In the genomic region with DNA sequence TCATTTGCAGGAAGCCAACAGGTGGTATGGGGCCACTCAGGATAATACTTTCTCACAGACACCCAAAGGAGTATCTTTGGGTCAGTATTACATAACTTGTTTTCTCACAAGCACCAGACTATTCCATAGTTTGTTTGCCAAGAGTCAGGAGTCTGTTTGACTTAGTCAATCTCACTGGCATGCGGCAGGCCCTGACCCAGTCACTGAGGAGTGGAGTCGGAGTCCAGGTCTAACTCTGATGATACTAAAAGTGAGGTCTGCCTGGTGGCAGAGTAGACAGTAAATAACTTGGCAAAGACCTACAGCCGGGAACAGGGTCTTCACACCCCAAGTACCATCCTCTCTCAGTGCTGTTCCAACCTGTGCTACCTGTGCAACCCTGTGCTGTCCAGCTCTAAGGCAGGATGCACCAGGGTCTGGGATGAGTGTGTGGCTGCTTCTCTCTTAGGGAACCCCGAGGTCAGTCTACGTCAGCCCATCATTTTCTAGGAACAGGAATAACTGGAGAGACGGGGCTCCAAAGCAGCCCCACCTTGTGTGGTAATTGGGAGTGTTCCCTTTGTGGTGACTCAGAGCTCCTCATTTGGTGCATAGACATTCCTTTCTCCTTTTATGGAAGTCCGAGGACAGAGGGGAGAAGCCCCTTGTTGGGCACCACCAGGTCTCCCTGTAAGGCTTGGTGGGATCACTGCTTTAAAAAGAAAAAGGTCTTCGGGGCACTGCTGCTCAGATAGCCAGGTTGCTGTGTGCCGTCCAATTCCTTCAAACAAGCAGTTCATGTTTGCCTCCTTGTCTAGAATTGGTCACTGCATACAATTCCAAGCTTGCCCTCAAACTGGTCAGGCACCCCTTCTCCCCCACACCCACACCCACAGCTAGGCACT, we compare ENCODE assay signal across 13 mouse cellular contexts. TPM values are rescaled to one million over a fixed set of nuclear protein-coding genes. Genes with fewer than 3 reads are reported as not detected.
A peak's percentile ranks its signal among the peaks of the same experiment; 100 is the strongest.
DNase-seq lines count a peak whose midpoint lies in the region; ATAC-seq and TF ChIP-seq lines count a peak whose summit lies in the region.
"Had no signal": no experiment of that assay in that cellular context is flagged by ENCODE, and none has a peak within 500 bp of the region (broad histone marks: within the 10 kb centered on the region; RNA-seq: fewer than 3 reads in every experiment).

No protein-coding gene starts in this region.

- H3ac ChIP-seq in myocyte (ENCODE audit: control insufficient read depth, insufficient read length) = no peak overlapping the region

- no peak overlapping the region for H3K9ac ChIP-seq in kidney, embryonic 16.5 days (replicated peaks; ENCODE audit: low read length)
- H3K9ac ChIP-seq: hindbrain, embryonic 15.5 days; liver, embryonic 13.5 days had no signal

- no peak overlapping the region for H3K4me3 ChIP-seq in kidney, embryonic 16.5 days (ENCODE audit: low read length)
- no peak overlapping the region for H3K4me3 ChIP-seq in myocyte
- H3K4me3 ChIP-seq: hindbrain, embryonic 15.5 days; layer of hippocampus, adult 2 months; liver, embryonic 13.5 days had no signal

- H3K9me3 ChIP-seq in kidney, embryonic 16.5 days (ENCODE audit: low read length) = no peaks in the 10 kb centered on the region
- H3K9me3 ChIP-seq: hindbrain, embryonic 15.5 days; liver, embryonic 13.5 days had no signal

- H3K79me2 ChIP-seq in myocyte (ENCODE audit: control insufficient read depth, insufficient read depth) = peaks cover 83% of the 10 kb centered on the region

- 49% methylated on average over 9 of the region's 9 CpGs for WGBS in kidney, embryonic 16.5 days

- H3K27ac ChIP-seq in kidney, embryonic 16.5 days (ENCODE audit: low read length) = peak overlapping the region; percentile 20; the same call in 1 of the 2 replicates
- H3K27ac ChIP-seq: hindbrain, embryonic 15.5 days; layer of hippocampus, adult 2 months; liver, embryonic 13.5 days had no signal

- peaks cover 32% of the 10 kb centered on the region for H3K4me1 ChIP-seq in kidney, embryonic 16.5 days (ENCODE audit: insufficient read depth, low read length)

- DNase-seq in adrenal gland, postnatal 10 days = peak; percentile 24
- DNase-seq in adrenal gland, adult 18-20 months (ENCODE audit: low spot score in 2 of 2) = no peak
- no peak for DNase-seq in kidney, postnatal 4 days
- DNase-seq in R1 (ENCODE audit: low read depth, low spot score) = peak; percentile 62
- no peak for DNase-seq in thymus, postnatal 10 days (ENCODE audit: low spot score in 2 of 2)
- no peak for DNase-seq in thymus, postnatal 14 days
- DNase-seq: cerebellum, postnatal 10 days; liver, embryonic 13.5 days had no signal

- no peaks in the 10 kb centered on the region for H3K27me3 ChIP-seq in kidney, embryonic 16.5 days (ENCODE audit: insufficient read depth, low read length)
- H3K27me3 ChIP-seq in myocyte (ENCODE audit: control insufficient read depth, insufficient read depth, insufficient read length) = no peaks in the 10 kb centered on the region
- H3K27me3 ChIP-seq: hindbrain, embryonic 15.5 days; Patski had no signal

- TF ChIP-seq POLR2A in myocyte (IDR thresholded peaks at IDR 0.05; ENCODE audit: insufficient read length, low read depth) = no peak

- ATAC-seq in kidney, embryonic 16.5 days (ENCODE audit: low FRiP score, low TSS enrichment) = peak; percentile 25; the same call in 1 of the 2 replicates
- ATAC-seq: Patski had no signal

- no peak overlapping the region for H3K4me2 ChIP-seq in kidney, embryonic 16.5 days (replicated peaks; ENCODE audit: low read depth, low read length)
- H3K4me2 ChIP-seq in myocyte (ENCODE audit: low read depth) = peak overlapping the region; percentile 61
- H3K4me2 ChIP-seq: hindbrain, embryonic 15.5 days; liver, embryonic 13.5 days had no signal

- H3K36me3 ChIP-seq in kidney, embryonic 16.5 days (ENCODE audit: insufficient read depth, low read length) = peaks cover 3% of the 10 kb centered on the region; the same call in 1 of the 2 replicates
- peaks cover 28% of the 10 kb centered on the region for H3K36me3 ChIP-seq in myocyte (ENCODE audit: control insufficient read depth, insufficient read depth)
- H3K36me3 ChIP-seq: hindbrain, embryonic 15.5 days; liver, embryonic 13.5 days had no signal

TF ChIP-seq in myocyte, 11 proteins besides CTCF, POLR2A, EP300 and RAD21:
- TF ChIP-seq USF1 (IDR thresholded peaks at IDR 0.05; ENCODE audit: low read depth) = no peak
- TF ChIP-seq MYOD1 (IDR thresholded peaks at IDR 0.05; ENCODE audit: control insufficient read depth in 1 of 3, insufficient read length in 2 of 3, low read depth in 2 of 3) = no peak
- TF ChIP-seq CEBPB (IDR thresholded peaks at IDR 0.05; ENCODE audit: insufficient read depth, poor library complexity, severe bottlenecking) = no peak
- peak; percentile 42 for TF ChIP-seq SRF (IDR thresholded peaks at IDR 0.05; ENCODE audit: control insufficient read depth, insufficient read length, low read depth)

RNA-seq across cellular contexts. Expression of a gene that starts 5.4 kb away (rescaled TPM):
- total RNA-seq in adrenal gland, postnatal 10 days (2021) = 10 to 100 TPM; 14.9 to 19.1 TPM
- 1 to 10 TPM; 6.4 to 9.8 TPM for total RNA-seq in adrenal gland, adult 18-20 months (2021)
- polyA plus RNA-seq in kidney, embryonic 16.5 days (2015; fragmentation: Nextera tagmentation; extraction: Ambion mirVana) = 18.1 TPM in 2 replicates
- polyA plus RNA-seq in myocyte (2012; fragmentation: generic; extraction: Trizol) = 16.9 TPM

RNA-seq across cellular contexts. Expression of a gene that starts 21.4 kb away (rescaled TPM):
- under 1 TPM; 0.94 to 0.99 TPM for total RNA-seq in adrenal gland, postnatal 10 days (2021)
- 1 to 10 TPM in 1 of 2 experiments, under 1 TPM in 1; 0.76 to 1.4 TPM for total RNA-seq in adrenal gland, adult 18-20 months (2021)
- 0.51 and 0.87 TPM in 2 replicates for polyA plus RNA-seq in kidney, embryonic 16.5 days (2015; fragmentation: Nextera tagmentation; extraction: Ambion mirVana)
- polyA plus RNA-seq in myocyte (2012; fragmentation: generic; extraction: Trizol) = not detected

RNA-seq across cellular contexts. Expression of a gene that starts 36.2 kb away (rescaled TPM):
- total RNA-seq in adrenal gland, postnatal 10 days (2021) = 1 to 10 TPM; 3.4 to 5.2 TPM
- total RNA-seq in adrenal gland, adult 18-20 months (2021) = 1 to 10 TPM; 2.0 to 2.5 TPM
- polyA plus RNA-seq in kidney, embryonic 16.5 days (2015; fragmentation: Nextera tagmentation; extraction: Ambion mirVana) = 18.5 and 21.9 TPM in 2 replicates
- not detected for polyA plus RNA-seq in myocyte (2012; fragmentation: generic; extraction: Trizol)

RNA-seq across cellular contexts. Expression of a gene that starts 53.8 kb away (rescaled TPM):
- total RNA-seq in adrenal gland, postnatal 10 days (2021) = 10 to 100 TPM; 34.5 to 35.9 TPM
- total RNA-seq in adrenal gland, adult 18-20 months (2021) = 10 to 100 TPM; 40.1 to 55.9 TPM
- 79.0 and 83.6 TPM in 2 replicates for polyA plus RNA-seq in kidney, embryonic 16.5 days (2015; fragmentation: Nextera tagmentation; extraction: Ambion mirVana)
- 18.2 TPM for polyA plus RNA-seq in myocyte (2012; fragmentation: generic; extraction: Trizol)

Comparison
In these comparisons a context has a peak if more than half of its experiments do, and no peak if none do; other contexts are left out.
1. DNase-seq: peak in adrenal gland, postnatal 10 days (single experiment) and R1 (single experiment); none in adrenal gland, adult 18-20 months (0 of 2), kidney, postnatal 4 days (0 of 2), thymus, postnatal 10 days (0 of 2) and thymus, postnatal 14 days (single experiment).